Mouse (Mus musculus) brain, embryonic 18.5 days (tissue): ENCODE results near the gene Trp53tg5.
A peak's percentile ranks its signal among the peaks of the same experiment; 100 is the strongest.

Source experiments
- DNase-seq: peaks from one replicate; pipeline ENCODE4 v3.0.0-alpha.2; 2012; ENCODE audit warnings: low read depth, low spot score

Trp53tg5 gene

GRCm38 (mm10) chr2:164496331-164496730, 22.8 kb upstream of the Trp53tg5 start:
- DNase-seq: no peak

DNA sequence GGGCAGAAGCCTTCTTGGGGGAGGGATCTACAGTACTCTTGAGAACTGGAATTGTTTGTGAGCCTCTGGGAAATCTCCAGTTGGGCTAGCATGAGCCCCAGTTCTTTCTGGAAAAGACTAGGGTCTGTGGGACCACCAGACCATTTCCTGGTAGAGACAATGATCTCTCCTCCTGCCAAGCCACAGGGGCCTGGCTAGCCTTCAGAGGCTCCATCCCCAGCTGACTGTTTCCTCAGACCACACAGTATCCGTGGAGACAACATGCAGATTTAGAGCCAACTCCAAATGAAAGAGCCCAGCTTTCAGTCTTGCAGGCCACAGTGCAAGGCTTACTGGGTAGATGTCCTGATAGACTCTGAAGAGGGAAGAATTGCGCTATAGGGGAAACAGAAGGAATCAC, 20.6 kb upstream of the Trp53tg5 start:
- DNase-seq: no peak

DNA sequence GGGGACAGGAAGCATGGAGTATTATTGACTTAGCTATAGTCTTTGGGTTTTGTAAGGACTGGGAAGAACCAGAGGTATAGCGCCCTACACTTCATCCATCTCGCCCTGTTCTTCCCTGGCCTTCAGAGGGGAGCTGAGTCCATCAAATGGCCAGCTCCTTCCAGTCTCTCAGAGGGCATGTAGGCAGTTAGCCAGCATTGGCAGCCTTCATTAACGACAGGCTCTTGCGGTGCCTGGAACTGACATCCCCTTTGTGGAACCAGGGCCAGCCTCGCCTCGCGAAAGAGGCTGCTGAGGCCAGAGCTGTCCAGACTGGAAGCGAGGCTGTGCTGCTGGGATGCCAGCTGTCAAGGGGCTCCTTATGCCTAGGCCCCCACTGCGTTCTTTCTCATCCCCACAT, 14.3 kb upstream of the Trp53tg5 start:
- DNase-seq: no peak

- no peak for DNase-seq
Measured at GRCm38 (mm10) chr2:164487115-164487527, 13.6 kb upstream of the Trp53tg5 start.

GRCm38 (mm10) chr2:164486258-164487114, 13.0 kb upstream of the Trp53tg5 start:
- no peak for DNase-seq

DNA sequence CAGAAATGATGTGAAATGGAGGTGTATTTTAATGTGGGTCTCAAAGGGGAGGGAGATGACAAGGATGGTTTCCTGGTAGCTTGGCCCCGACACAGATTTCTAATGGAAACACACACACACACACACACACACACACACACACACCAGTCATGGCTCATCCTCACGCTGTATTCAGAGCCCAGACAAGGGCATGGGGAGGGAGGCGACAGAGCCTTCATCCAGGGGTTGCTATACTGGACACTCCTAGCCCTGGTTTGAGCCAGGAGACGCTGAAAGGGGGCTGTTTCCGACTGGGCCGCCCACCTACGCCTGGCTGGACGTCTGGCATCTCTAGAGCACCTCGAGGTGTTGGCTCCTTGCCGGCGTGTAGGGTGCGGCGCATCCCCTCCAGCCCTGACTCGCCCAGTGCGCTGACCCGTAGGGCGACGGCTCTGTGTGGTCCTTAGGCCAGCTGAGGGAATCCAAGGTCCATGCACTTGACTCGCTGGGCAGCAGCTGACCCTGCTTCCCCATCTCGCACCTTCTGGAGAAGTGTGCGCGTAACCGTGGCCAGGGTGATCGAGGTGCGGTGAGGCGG, 12.2 kb upstream of the Trp53tg5 start, which contains the start of gene Dbndd2:
Gene Dbndd2 (plus strand): TSS at position 426 of the 577 bp plus-strand sequence.
- DNase-seq: no peak

DNA sequence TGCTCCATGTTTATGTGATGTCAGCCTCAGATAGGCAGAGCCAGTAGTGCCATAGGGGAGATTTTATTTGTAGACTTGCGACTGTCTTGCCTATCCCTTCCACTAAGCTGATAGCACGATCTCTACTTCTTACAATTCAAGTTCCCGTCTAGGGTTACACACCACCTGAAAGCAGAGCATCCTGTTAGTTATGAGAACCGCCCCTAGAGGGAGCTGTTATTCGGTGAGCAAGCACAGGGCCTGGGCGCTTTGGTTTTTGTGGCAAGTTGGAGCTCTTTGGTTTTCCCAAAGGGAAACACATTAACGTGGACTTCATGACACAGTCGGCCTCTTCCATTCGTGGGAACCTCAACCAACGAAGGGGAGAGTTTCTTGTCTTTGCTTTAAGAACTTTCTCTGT, 3.3 kb downstream of the Trp53tg5 start:
- DNase-seq: no peak

DNA sequence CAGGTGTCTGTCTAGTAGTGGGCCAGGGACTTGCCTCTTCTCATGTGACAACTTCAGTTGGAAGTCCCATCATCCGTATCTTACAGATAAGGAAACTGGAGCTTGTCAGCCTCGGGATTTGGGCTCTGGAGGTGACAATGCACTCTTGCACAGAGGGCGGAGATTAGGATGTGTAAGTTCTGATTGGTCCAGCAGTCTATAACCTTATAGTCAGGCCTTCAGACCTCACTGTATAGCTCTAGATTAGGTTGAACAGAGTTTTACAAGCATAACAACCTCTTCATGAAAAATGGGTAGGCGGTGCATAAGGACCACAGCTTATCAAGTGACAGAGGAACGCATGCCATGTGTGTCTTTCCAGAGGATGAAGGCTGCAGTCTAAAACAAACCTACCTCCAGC, 6.7 kb downstream of the Trp53tg5 start:
- no peak for DNase-seq

GRCm38 (mm10) chr2:164465161-164465560, 8.4 kb downstream of the Trp53tg5 start:
- DNase-seq: no peak

- DNase-seq: peak; percentile 97
Measured at GRCm38 (mm10) chr2:164460745-164461551, 12.6 kb downstream of the Trp53tg5 start, which contains the start of gene Gm20458. Gene Gm20458 (plus strand): TSS chr2:164460967.

DNA sequence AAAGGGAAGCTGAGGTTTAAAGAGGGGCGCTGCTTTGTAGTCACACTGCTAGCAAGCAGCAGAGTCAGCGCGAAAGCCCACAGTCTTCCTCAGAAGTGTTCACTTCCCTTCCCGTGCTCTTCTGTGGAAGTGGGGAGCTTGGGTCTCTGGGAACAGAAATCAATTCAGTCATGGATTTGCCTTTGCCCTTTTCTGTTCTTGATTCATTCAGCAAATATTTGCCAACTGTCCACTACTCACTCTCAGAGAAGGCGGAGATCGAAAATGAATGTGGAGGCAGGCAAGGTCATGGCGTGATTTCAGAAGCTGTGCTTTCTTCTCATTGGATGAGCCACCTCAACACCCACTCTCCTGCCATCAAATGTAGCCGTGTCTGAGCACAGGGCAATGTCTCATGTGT, 15.0 kb downstream of the Trp53tg5 start:
- DNase-seq: no peak

DNA sequence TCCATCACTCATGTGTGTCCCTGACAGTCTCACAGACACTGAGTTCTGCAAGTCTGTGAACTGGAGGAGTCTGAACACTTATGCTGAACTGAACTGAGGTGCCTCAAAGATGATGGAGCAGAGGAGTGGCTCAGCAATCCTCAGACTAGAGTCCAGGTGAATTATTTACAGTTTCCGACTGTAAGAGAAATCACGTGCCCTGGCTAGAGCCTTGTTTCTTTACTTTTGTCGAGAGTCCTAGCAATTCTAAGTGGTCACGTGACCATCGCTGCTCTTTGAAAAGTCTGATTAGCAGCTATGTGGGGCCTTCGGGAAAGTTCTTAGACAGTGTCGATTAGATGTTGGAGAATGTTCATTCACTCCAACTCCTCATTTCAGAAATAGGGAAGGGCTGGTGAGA, 15.6 kb downstream of the Trp53tg5 start:
- no peak for DNase-seq

GRCm38 (mm10) chr2:164456864-164457300, 16.6 kb downstream of the Trp53tg5 start, which contains the start of gene Sys1:
Gene Sys1 (plus strand): TSS chr2:164456964.
- no peak for DNase-seq

DNA sequence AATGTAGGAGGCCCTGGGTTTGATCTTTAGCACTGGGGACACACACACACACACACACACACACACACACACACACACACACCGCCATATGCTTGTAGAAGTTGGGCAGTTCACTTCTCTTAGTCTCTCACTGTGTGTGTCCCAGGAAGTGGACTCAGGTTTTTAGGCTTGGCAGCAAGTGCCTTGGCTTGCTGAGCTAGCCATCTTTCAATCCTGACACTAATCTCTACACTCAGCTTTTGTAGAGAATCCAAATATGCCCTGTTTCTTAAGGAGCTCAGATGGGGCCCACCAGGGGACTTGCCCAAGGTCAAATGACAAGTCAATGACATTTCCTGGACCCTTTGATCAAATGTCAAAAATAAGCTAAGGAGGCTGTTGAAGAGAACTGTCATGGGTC, 17.1 kb downstream of the Trp53tg5 start:
- no peak for DNase-seq

DNA sequence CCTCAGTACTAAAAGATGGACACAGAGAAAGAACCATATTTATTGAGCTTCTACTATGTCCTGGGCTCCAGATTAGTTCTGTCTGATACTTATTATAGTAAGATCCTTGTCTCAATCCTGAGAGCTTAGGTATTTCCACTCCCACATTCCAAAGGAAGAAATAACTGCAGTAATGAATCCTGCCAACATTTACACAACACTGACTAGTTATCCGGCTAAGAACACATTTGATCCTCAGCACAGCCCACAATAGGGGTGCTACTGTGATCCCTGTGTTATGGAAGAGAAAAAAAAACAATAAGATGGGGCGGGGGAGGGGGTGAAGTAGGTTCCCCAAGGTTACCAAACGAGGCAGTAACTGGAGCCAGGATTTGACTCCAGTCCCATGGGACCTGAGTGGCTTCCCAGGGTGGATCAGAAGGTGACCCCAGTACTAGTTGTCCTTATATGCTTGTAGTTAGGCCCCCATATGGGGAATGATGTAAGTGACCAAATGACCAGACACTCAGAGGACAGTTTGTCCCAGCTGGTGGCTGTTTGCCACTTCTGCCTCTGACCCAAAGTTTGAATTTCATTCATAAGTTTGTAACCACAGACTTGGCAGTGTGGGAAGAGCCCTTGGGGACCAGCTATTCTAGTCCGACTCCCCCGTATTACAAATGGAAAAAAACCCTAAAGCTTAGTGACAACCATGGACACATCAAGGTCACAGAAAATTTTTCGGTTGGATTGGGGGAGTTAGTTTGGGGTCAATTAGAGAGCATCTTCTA, 17.9 kb downstream of the Trp53tg5 start:
- DNase-seq: no peak

DNA sequence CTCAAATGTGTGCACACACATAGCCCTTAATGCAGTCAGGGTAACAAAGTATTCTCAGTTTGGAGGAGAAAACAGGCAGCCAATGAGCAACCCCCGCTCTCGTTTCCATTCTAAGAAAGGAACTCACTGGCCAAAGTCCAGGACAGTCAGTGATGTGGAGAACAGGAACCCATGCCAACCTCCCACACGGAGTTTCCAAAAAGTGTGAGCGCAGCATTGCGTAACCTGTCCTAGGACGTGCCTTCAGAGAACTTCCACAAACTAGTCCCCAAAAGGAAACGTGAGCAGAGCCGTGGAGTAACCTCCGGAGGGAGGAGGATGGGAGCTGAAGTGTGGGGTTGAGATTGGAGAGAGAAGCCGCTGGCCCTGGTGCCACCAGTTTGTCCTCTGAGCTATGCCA, 18.7 kb downstream of the Trp53tg5 start:
- no peak for DNase-seq

GRCm38 (mm10) chr2:164453887-164454500, 19.5 kb downstream of the Trp53tg5 start:
- DNase-seq: no peak

- no peak for DNase-seq
Measured at GRCm38 (mm10) chr2:164453047-164453757, 20.3 kb downstream of the Trp53tg5 start.

DNA sequence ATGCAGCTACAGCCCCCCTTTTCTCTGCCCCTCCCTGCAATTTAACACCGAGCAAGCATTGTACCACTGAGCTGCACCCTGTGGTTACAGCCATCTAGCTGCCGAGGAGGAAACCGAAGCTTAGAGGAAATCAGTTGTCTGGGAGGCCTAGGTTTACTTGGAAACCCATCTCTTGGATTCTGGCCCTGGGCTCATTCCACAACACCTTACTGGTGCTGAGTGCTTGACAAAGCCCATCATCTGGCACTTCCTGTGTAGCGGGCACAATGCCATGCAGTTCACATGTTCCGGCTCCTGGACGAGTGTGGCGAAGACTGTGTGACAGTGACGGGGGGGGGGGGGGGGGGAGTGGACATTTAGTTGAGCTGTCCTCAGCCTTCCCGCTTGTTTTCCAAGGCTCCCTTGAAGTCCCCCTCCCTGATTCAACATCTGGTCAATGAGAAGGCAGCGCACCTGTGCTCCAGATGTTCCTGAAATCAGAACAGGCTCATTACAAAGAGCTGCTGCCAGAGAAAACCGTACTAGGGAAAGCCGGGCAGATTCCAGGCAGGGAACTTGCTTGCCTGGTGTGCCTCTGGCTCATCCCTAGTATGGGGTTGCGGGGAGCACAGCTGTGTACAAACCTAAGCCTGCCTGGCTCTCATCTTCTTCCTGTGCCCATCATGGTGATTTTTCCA, 21.4 kb downstream of the Trp53tg5 start:
- DNase-seq: no peak
